Mouse (Mus musculus) spleen, adult 2 months (tissue): Measurements from ENCODE around the gene Ccdc62. TPM values are rescaled to one million over a fixed set of nuclear protein-coding genes. Genes with fewer than 3 reads are reported as not detected.

Experiments used
- DNase-seq, 2 experiments: peaks; one replicate each; pipeline versions ENCODE4 v3.0.0 to v3.0.0-alpha.2; 2012 to 2021; ENCODE audit warnings: low spot score in 2 of 2, low read depth in 1 of 2
- H3K27ac ChIP-seq: fragments of 200-500 bp; 2 replicates; pipeline ENCODE4 v1.5.1; 2012; ENCODE audit warnings: low read length, inconsistent platforms; ENCODE audit not compliant: insufficient read depth
- H3K27me3 ChIP-seq: fragments of 200-500 bp; 2 replicates; pipeline ENCODE4 v1.6.1; 2012; ENCODE audit warnings: mild to moderate bottlenecking, moderate library complexity, low read length, inconsistent platforms; ENCODE audit not compliant: control insufficient read depth, insufficient read depth
- H3K36me3 ChIP-seq: fragments of 200-500 bp; 2 replicates; pipeline ENCODE4 v1.6.1; 2012; ENCODE audit warnings: mild to moderate bottlenecking, low read length, inconsistent platforms; ENCODE audit not compliant: control insufficient read depth, insufficient read depth
- H3K4me1 ChIP-seq: fragments of 200-500 bp; 2 replicates; pipeline ENCODE4 v1.6.1; 2011; ENCODE audit warnings: inconsistent platforms; ENCODE audit not compliant: control insufficient read depth, insufficient read depth, insufficient read length
- H3K4me3 ChIP-seq: fragments of 200-500 bp; 2 replicates; pipeline ENCODE4 v1.5.1; 2011; ENCODE audit warnings: mild to moderate bottlenecking, inconsistent platforms; ENCODE audit not compliant: insufficient read depth, insufficient read length; ENCODE audit errors: extremely low read depth
- CTCF ChIP-seq: fragments of 200-500 bp; IDR thresholded peaks from 2 replicates; pipeline ENCODE4 v1.5.1; 2011; ENCODE audit warnings: mild to moderate bottlenecking, inconsistent platforms; ENCODE audit not compliant: insufficient read depth, insufficient read length, insufficient replicate concordance; ENCODE audit errors: extremely low read depth
- POLR2A ChIP-seq: fragments of 200-500 bp; IDR thresholded peaks from 2 replicates; pipeline ENCODE4 v1.6.1; 2011; ENCODE audit warnings: low read depth, low read length, inconsistent platforms
- WGBS: fragments of 180-500 bp; shearing (Covaris S2); methylation state at CpG from one replicate; pipeline ENCODE4 v1.1.7; 2018; 5-methylcytosine and 5-hydroxymethylcytosine counted together
- polyA plus RNA-seq: library from polyadenylated mRNA; depleted of rRNA; stranded (reverse); fragments of >200 nt; gene quantifications from 2 replicates; pipeline ENCODE4 v1.2.3, GENCODE M21; 2012

The Ccdc62 gene
- polyA plus RNA-seq, 1 experiment = 1.3 TPM

DNA sequence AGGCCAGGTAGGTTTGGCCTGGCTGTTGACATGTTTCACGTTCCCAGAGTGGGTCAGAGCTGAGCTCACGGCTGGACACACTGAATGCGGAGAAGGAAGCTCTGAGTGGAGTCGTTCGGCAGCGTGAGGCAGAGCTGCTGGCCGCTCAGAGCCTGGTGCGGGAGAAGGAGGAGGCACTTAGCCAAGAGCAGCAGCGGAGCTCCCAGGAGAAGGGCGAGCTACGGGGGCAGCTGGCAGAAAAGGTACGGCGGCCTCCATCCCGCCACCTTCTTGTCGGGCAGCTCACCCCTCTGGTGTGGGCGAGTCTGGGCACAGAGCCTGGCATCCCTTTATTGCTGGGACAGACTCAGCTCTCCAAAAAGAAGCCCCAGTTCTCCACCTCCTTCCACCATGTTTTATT is 67.3 kb downstream of the Ccdc62 start:
- Histone ChIP-seq H3K36me3 (peaks cover 56% of the 10 kb centered on the region), H3K4me3 (no peak overlapping the region), H3K4me1 (peaks cover 5% of the 10 kb centered on the region; the same call in 1 of the 2 replicates), H3K27ac (no peak overlapping the region), H3K27me3 (no peaks in the 10 kb centered on the region)
- TF ChIP-seq POLR2A (no peak), CTCF (no peak)
- WGBS = 94% methylated on average over 16 of the region's 16 CpGs
- no peak for DNase-seq

DNA sequence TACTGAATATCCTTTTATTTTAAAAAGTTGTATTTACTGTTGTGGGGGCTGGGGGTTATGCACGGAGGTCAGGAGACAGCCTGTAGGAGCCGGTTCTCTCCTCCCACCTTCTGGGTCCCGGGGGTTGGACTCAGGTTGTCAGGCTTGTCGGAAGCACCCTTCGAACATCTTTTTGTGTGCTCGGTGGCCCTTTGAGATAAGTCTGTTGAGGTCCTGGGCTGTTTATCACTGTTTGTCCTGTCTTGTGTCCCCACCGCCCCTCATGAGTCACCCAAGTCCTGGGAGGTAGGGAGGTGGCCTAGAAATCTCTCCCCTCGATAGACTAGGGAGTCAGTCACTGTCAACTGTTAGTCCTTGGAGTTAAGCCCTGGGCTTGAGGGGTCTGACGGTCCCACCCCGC is 67.9 kb downstream of the Ccdc62 start:
- Histone ChIP-seq H3K27me3 (no peaks in the 10 kb centered on the region), H3K4me3 (no peak overlapping the region), H3K36me3 (peaks cover 61% of the 10 kb centered on the region), H3K4me1 (peaks cover 5% of the 10 kb centered on the region; the same call in 1 of the 2 replicates), H3K27ac (no peak overlapping the region)
- 86% methylated on average over 10 of the region's 10 CpGs for WGBS
- TF ChIP-seq POLR2A (no peak), CTCF (no peak)
- no peak for DNase-seq

DNA sequence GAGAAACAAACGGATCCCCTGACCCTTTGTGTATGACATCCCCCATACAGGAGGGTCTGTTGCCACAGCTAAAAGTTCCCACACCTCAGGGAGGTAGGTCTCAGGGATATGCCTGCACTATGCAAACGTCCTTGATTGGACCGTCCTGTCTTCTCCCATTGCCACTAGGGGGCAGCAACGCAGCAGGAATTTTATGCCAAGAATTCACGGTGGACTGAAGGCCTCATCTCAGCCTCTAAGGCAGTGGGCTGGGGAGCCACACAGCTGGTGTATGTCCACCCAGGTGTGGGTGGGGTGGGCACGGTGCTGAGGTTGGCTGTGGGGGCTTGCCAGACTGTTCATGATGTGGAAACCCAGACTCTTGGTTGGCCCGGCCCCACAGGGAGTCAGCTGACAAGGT is 70.3 kb downstream of the Ccdc62 start:
- Histone ChIP-seq H3K27me3 (no peaks in the 10 kb centered on the region), H3K4me1 (peaks cover 5% of the 10 kb centered on the region; the same call in 1 of the 2 replicates), H3K27ac (no peak overlapping the region), H3K36me3 (peaks cover 78% of the 10 kb centered on the region), H3K4me3 (no peak overlapping the region)
- WGBS = 7% methylated on average over 7 of the region's 7 CpGs
- peak; percentile 70 to 82 for DNase-seq
- TF ChIP-seq POLR2A (no peak), CTCF (peak; percentile 94; the same call in 1 of the 2 replicates)

DNA sequence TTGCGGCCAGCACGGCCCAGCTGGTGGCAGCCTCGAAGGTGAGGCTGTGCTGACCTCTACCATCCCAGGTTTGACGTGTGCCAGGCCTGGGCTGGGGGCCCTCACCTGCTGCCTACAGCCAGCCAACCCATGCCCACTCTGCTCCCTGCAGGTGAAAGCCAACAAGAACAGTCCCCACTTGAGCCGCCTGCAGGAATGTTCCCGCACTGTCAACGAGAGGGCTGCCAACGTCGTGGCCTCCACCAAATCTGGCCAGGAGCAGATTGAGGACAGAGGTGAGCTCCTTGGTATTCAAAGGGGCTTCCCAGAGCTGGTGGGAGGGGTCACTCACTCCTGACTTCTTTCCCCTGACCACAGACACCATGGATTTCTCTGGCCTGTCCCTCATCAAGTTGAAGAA is 70.8 kb downstream of the Ccdc62 start:
- Histone ChIP-seq H3K27me3 (no peaks in the 10 kb centered on the region), H3K27ac (no peak overlapping the region), H3K4me1 (peaks cover 5% of the 10 kb centered on the region; the same call in 1 of the 2 replicates), H3K36me3 (peaks cover 78% of the 10 kb centered on the region), H3K4me3 (no peak overlapping the region)
- WGBS = 64% methylated on average over 9 of the region's 9 CpGs
- DNase-seq = no peak
- no peak for TF ChIP-seq CTCF
- TF ChIP-seq POLR2A = no peak

DNA sequence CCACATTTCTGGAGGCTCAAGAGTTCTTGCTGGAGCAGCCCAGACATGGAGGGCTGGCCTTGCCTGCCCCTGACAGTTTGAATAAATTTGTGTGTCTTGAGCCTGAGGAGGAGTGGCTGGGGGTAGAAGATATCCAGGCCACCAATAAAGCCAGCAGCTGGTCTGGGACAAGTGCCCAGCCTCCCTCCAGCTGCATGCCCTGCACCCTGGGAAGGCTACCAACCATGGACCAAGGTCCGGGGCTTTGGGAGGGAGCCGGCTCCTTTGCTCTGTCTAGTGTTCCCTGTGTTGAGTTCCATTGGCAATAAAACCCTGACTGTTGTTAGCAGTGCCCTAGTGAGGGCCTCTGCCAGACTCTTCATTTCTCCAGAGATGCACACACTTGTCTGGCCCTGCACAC is 72.4 kb downstream of the Ccdc62 start:
- no peaks in the 10 kb centered on the region for H3K27me3 ChIP-seq
- peaks cover 75% of the 10 kb centered on the region for H3K36me3 ChIP-seq
- no peak overlapping the region for H3K4me3 ChIP-seq
- H3K4me1 ChIP-seq = peaks cover 8% of the 10 kb centered on the region; the same call in 1 of the 2 replicates
- TF ChIP-seq POLR2A (no peak), CTCF (no peak)
- no peak overlapping the region; the same call in 1 of the 2 replicates for H3K27ac ChIP-seq
- 87% methylated on average over 2 of the region's 2 CpGs for WGBS
- no peak for DNase-seq

DNA sequence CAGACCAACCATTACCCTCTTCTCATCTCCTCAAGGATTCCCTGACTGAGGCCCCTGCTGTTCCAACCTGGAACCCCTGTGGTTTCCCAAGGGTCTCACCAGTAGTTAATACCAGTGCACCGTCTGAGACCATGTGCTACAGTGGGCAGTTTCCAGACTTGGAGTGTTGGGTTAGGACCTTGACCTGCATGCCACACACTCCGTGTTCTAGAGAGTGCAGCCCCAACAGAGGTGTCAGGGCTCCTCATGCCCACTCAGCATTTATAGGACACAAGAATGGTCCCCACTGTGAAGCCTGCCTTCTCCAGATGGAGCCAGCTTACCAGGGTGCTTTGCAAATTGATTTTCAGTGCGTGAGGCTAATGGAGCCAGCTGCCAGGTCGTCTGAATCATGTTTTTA is 72.9 kb downstream of the Ccdc62 start:
- peaks cover 72% of the 10 kb centered on the region for H3K36me3 ChIP-seq
- TF ChIP-seq POLR2A (no peak), CTCF (no peak)
- no peak overlapping the region for H3K4me3 ChIP-seq
- DNase-seq = no peak
- WGBS = 84% methylated on average over 4 of the region's 4 CpGs
- peaks cover 8% of the 10 kb centered on the region; the same call in 1 of the 2 replicates for H3K4me1 ChIP-seq
- H3K27ac ChIP-seq = no peak overlapping the region
- H3K27me3 ChIP-seq = no peaks in the 10 kb centered on the region

DNA sequence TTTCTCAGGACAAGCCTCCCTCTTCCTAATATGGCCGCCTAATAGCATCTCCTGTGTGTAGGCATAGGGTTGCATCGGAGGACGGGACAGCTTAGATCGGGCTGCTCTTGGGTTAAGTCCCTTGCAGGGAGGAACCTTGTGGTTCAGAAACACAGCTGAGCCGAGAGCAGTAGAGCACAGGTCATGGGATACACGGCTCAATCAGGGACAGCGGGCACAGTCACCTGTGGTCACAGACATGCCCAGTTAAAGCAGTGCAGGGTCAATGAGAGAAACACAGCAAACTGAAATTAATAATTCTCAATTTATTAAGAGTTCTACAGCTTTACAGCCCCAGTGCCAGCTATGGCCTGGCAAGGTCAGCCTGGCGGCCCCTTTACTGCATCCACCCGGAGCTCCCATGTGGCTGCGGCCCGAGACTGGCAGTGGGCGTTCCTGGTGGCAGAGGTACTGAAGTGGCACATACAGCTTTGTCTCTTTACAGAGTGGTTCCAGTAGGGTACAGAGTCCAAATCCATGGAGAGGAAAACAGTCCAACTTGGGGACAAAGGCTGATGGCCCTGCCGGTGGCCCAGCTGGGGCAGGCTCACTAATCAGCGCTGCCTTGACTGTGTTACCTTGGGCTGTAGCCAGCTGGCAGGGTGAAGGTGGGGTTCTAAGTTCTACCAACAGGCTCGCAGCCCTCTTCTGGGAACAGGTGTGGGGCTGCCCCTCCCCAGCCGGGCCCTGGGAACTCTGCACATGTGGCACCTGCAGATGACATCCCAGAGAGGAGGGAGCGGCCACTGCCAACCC is 74.1 kb downstream of the Ccdc62 start:
- DNase-seq = no peak
- TF ChIP-seq CTCF (no peak), POLR2A (no peak)
- H3K27me3 ChIP-seq = no peaks in the 10 kb centered on the region
- peaks cover 8% of the 10 kb centered on the region; the same call in 1 of the 2 replicates for H3K4me1 ChIP-seq
- 83% methylated on average over 17 of the region's 17 CpGs for WGBS
- no peak overlapping the region for H3K27ac ChIP-seq
- no peak overlapping the region for H3K4me3 ChIP-seq
- H3K36me3 ChIP-seq = peaks cover 70% of the 10 kb centered on the region
